Mouse (Mus musculus): Measurements from ENCODE around the gene Fam136a.
"Not testable (repeated sequence)": the region's sequence is repeated elsewhere in the genome, so short reads cannot be mapped to it uniquely, and the experiment has no call there.

The Fam136a gene

GRCm38 (mm10) chr6:86364442-86365141, 854 bp upstream of the Fam136a start:
- in situ Hi-C loops (cut with MboI; ENCODE audit: unreplicated experiment in 2 of 2) = loop anchor here (5.0 to 25.0 kb wide), 10 partner anchors 38 to 1027 kb away; partner anchors contain the start of genes Tia1 (in 2 of the 2), Add2 (in 1 of the 2), Sfxn5 (in 1 of the 2) and Smyd5 (in 1 of the 2)

GRCm38 (mm10) chr6:86366125-86366852, 843 bp downstream of the Fam136a start:
- in situ Hi-C loops (cut with MboI; ENCODE audit: unreplicated experiment in 2 of 2) = loop anchor here (5.0 to 25.0 kb wide), 5 partner anchors 36 to 1029 kb away; partner anchors contain the start of genes Tia1 (in 2 of the 2), Sfxn5 (in 1 of the 2) and Smyd5 (in 1 of the 2)

DNA sequence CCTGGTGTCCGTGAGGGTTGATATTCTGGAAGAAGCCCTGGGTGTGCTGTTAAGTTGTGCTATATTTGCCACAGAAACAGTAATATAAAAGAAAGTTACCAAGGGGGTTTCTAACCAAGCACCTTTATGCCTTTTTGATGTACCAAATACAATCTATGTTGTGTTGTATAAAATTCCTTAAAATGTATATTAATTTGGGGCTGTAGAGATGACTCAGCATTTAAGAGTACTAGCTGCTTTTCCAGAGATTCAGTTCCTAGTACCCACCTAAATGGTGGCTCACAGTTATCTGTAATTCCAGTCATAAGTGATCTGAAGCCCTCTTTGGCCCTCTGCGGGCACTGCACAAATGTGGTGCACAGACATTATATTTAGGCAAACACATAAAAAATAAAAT, 1.4 kb downstream of the Fam136a start:
- in situ Hi-C loops (cut with MboI; ENCODE audit: unreplicated experiment in 2 of 2) = loop anchor here (5.0 to 25.0 kb wide), 5 partner anchors 35 to 1030 kb away; partner anchors contain the start of genes Tia1 (in 2 of the 2), Sfxn5 (in 1 of the 2) and Smyd5 (in 1 of the 2)

GRCm38 (mm10) chr6:86368479-86368878, 3.0 kb downstream of the Fam136a start:
- in situ Hi-C loops (cut with MboI; ENCODE audit: unreplicated experiment in 2 of 2) = loop anchor here (5.0 to 25.0 kb wide), 5 partner anchors 34 to 1031 kb away; partner anchors contain the start of genes Tia1 (in 2 of the 2), Sfxn5 (in 1 of the 2) and Smyd5 (in 1 of the 2)

- in situ Hi-C loops (cut with MboI; ENCODE audit: unreplicated experiment in 2 of 2) = loop anchor here (25.0 kb wide), 3 partner anchors 433 to 1033 kb away; partner anchors contain the start of genes Sfxn5 (in 1 of the 2) and Smyd5 (in 1 of the 2)
Measured at GRCm38 (mm10) chr6:86370093-86370713, 4.8 kb downstream of the Fam136a start.

- in situ Hi-C loops (cut with MboI; ENCODE audit: unreplicated experiment in 2 of 2) = loop anchor here (25.0 kb wide), 3 partner anchors 434 to 1034 kb away; partner anchors contain the start of genes Sfxn5 (in 1 of the 2) and Smyd5 (in 1 of the 2)
Measured at GRCm38 (mm10) chr6:86370764-86371339, 5.4 kb downstream of the Fam136a start, which contains the start of gene Snrpg. Gene Snrpg, plus strand, starts transcription at chr6:86371304.

DNA sequence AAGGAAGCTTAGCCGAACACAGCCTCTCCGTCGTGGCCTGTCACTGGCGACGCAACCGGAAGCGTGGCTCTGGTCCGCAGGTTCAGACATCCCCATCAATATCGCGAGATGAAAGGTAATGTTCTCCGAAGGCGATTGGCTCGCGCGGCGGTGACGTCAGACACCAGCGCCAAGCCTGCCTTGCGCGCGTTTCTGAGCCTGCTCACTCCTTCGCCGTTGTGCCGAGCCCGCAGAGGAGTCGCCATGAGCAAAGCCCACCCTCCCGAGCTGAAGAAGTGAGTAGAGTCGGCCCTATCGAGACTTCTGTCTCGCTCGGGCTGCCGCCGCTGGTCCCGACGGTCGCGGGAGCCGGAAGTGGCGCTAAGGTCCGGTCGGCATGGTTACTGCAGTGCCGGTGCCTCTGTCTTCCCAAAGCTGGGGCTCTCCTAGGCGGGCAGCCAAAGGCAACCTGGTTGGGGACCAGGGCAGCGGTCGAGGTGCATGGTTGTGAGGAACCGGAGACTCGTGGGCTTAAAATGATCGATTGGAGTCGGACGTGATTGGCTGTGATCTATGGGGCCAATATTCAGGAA, 6.0 kb downstream of the Fam136a start:
- in situ Hi-C loops (cut with MboI; ENCODE audit: unreplicated experiment in 2 of 2) = loop anchor here (25.0 kb wide), 3 partner anchors 434 to 1034 kb away; partner anchors contain the start of genes Sfxn5 (in 1 of the 2) and Smyd5 (in 1 of the 2)

GRCm38 (mm10) chr6:86371950-86372516, 6.6 kb downstream of the Fam136a start:
- in situ Hi-C loops (cut with MboI; ENCODE audit: unreplicated experiment in 2 of 2) = loop anchor here (25.0 kb wide), 3 partner anchors 435 to 1035 kb away; partner anchors contain the start of genes Sfxn5 (in 1 of the 2) and Smyd5 (in 1 of the 2)

DNA sequence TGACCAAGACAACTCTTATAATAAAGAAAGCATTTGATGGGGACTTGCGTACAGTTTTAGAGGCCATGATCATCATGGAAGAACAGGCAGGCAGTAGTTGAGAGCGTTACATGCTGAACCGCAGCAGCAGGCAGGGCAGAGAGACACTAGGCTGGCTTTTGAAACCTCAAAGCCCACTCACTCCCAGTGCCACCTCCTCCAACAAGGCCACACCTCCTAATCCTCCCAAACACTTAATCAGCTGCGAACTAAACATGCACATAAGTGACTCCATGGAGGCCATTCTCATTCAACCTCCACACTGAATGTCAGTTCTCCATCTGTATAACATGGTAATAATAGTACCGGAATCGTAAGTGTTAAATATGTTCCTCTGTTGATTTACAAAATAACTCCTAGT, 8.1 kb downstream of the Fam136a start:
- in situ Hi-C loops (cut with MboI; ENCODE audit: unreplicated experiment in 2 of 2) = loop anchor here (25.0 kb wide), 3 partner anchors 436 to 1036 kb away; partner anchors contain the start of genes Sfxn5 (in 1 of the 2) and Smyd5 (in 1 of the 2)

DNA sequence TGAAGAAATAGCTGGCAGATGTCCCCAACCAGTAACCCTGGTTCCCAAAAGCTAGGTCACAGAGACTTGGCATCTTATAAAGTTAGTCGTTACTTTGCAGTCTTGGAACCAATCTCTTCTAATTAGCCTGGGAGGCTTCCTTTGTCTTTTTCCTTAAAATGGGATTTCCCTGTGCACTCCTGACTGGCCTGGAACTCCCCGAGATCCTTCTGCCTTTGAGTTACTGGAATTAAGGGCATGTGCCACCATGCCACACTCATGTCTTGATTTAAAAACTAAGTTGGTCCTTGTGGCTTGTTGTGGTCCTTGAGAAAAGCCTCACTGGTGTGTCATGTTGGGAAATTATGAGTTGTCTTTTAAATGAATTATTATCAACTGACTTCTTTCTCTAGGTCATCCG, 12.9 kb downstream of the Fam136a start:
- in situ Hi-C loops (cut with MboI; ENCODE audit: unreplicated experiment in 2 of 2) = no loop called here

GRCm38 (mm10) chr6:86380112-86380511, 14.7 kb downstream of the Fam136a start:
- in situ Hi-C loops (cut with MboI; ENCODE audit: unreplicated experiment in 2 of 2) = not testable (repeated sequence)

- in situ Hi-C loops (cut with MboI; ENCODE audit: unreplicated experiment in 2 of 2) = no loop called here
Measured at GRCm38 (mm10) chr6:86382551-86382950, 17.1 kb downstream of the Fam136a start.

DNA sequence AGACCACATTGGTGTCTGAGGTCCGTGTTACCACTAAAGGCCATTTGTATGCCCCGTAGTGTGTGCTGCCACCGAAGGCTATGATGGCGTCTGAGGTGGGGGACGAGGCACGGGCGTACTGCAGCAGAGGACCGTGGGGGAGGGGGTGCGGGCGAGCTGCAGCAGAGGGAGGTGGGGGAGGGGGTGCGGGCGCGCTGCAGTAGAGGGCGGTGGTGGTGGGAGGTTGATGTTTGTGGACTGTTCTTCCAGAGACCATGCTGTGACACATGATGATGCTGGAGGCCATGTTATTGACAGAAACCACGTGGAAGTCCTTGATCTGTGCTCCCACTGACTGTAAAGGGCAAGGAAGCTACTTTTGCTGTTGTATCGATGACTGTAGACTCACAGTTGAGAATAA, 17.9 kb downstream of the Fam136a start:
- in situ Hi-C loops (cut with MboI; ENCODE audit: unreplicated experiment in 2 of 2) = no loop called here

DNA sequence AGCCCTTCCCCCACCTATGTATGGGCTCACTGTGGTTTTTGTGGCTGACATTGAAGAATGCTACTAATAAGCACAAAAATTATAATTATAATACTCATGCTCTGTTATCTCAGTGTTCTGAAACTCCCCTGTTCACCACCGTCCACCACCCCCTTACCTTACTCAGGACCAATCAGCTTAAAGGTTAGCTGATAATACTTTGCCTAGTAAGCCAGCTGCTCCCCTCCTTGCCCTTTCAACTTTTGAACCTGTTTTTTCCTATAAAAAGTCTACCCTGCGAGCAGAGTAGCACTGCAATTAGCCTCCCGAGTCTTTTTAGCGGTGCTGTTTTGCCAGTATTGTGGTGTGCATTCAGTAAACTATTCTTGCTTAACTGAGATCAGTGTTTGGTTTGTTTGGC, 19.2 kb downstream of the Fam136a start:
- in situ Hi-C loops (cut with MboI; ENCODE audit: unreplicated experiment in 2 of 2) = no loop called here

DNA sequence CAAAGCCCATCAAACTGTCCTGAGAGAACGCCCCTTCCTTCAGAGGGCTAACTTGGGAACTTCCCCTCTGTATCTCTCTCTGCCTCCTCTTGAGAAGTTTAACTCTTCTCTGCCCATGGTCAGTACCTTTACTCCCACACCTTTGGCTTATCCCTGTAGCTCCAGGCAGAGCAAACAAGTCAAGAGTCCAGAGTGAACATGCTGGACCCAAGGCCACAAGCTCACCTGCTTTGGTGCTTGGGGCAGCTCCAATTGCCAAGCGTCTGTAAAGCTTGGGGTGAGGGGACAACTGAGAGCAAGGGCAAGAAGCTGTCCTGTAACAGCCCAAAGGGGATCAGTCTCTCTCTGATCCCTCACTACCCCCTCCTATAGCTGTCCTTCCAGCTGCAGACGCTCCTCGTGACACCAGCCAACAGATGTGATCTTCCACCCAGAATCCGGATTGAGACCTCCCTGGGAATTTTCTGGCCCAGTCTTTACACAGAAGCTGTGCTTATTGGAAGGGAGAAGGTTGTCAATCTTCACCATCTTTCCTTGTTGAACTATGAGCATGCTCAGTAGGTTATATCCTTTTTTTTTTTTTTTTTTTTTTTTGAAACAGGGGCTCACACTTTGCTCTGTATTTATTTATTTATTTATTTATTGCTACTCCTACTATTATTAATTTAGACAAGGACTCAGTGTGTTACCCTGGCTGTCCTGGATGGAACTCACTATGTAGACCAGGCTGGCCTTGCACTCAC, 20.1 kb downstream of the Fam136a start:
- in situ Hi-C loops (cut with MboI; ENCODE audit: unreplicated experiment in 2 of 2) = no loop called here

DNA sequence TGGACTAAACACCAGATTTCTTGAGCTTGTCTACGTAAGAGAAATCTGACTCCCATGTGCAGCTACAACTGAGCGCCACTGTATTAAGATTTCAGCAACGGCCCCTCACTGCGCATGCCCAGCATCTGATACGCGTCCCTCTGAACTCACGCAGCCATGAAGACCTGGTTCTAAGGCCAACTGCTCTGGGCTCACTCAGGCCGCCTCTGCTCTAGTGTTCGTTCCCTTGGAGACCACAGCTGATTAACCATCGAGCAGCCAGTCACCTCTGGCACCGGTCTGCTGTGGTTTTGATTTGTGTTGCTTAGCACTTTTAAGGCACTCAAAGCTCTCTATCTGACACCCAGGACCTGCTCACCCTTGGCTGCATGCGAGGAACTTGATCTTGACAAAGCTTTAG, 21.9 kb downstream of the Fam136a start:
- in situ Hi-C loops (cut with MboI; ENCODE audit: unreplicated experiment in 2 of 2) = no loop called here

- in situ Hi-C loops (cut with MboI; ENCODE audit: unreplicated experiment in 2 of 2) = no loop called here
Measured at GRCm38 (mm10) chr6:86388461-86388860, 23.0 kb downstream of the Fam136a start.

GRCm38 (mm10) chr6:86391326-86391725, 25.9 kb downstream of the Fam136a start:
- in situ Hi-C loops (cut with MboI; ENCODE audit: unreplicated experiment in 2 of 2) = no loop called here

DNA sequence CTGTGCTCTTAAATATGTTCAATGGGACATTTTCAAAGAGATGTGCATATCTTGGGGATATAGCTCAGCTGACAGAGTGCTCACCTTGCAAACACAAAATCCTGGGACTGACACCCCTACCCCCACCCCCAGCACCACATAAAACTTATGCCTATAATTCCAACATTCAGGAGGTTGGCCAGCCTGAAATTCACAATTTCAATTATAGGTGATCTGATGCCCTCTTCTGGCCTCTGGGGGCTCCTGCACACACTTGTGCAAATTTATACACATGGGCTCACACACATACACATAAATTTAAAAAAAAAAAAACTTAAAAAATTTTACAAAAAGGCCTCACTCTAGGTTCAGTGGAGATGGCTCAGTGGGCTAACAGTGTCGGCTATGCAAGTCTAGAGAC, 27.7 kb downstream of the Fam136a start:
- in situ Hi-C loops (cut with MboI; ENCODE audit: unreplicated experiment in 2 of 2) = no loop called here

Data from v-Abl transformed pro-B cells (cell line).